Mouse (Mus musculus) kidney, adult 2 months (tissue): ENCODE measurements at regions not wholly inside any gene's neighbourhood (a gene's known extent, or its start where the extent isn't known, plus 50 kb on each side); places are given as distances from the start of the nearest gene placed in this dataset.

Source experiments
- DNase-seq: peaks from one replicate; pipeline ENCODE4 v3.0.0; 2021
- H3K27ac ChIP-seq: fragments of 200-500 bp; 2 replicates; pipeline ENCODE4 v1.5.1; 2012; ENCODE audit warnings: low read depth, low read length, control low read depth, inconsistent platforms; ENCODE audit not compliant: insufficient read depth
- H3K27me3 ChIP-seq: fragments of 200-500 bp; replicated peaks from 2 replicates; pipeline ENCODE4 v1.6.1; 2012; ENCODE audit warnings: mild to moderate bottlenecking, moderate library complexity, low read length, inconsistent platforms; ENCODE audit not compliant: control insufficient read depth, insufficient read depth
- H3K36me3 ChIP-seq: fragments of 200-500 bp; 2 replicates; pipeline ENCODE4 v1.6.1; 2012; ENCODE audit warnings: mild to moderate bottlenecking, moderate library complexity, low read length, inconsistent platforms; ENCODE audit not compliant: control insufficient read depth, insufficient read depth
- H3K4me1 ChIP-seq: fragments of 200-500 bp; 2 replicates; pipeline ENCODE4 v1.6.1; 2011; ENCODE audit warnings: low read length; ENCODE audit not compliant: control insufficient read depth, insufficient read depth
- H3K4me3 ChIP-seq: fragments of 200-500 bp; 2 replicates; pipeline ENCODE4 v1.5.1; 2011; ENCODE audit warnings: mild to moderate bottlenecking, low read depth, low read length, control low read depth; ENCODE audit not compliant: insufficient read depth
- CTCF ChIP-seq: fragments of 200-500 bp; conservative IDR thresholded peaks from 2 replicates; pipeline ENCODE4 v1.5.1; 2011; ENCODE audit warnings: low read depth, mild to moderate bottlenecking, control low read depth, low read length, moderate library complexity, mixed read lengths; ENCODE audit not compliant: insufficient read depth, insufficient read length
- POLR2A ChIP-seq: fragments of 200-500 bp; IDR thresholded peaks from one replicate; pipeline ENCODE4 v1.6.1; 2011; ENCODE audit warnings: low read depth, low read length, control low read depth
- WGBS: fragments of 180-500 bp; shearing (Covaris S2); methylation state at CpG from one replicate; pipeline ENCODE4 v1.1.7; 2018; 5-methylcytosine and 5-hydroxymethylcytosine counted together

GRCm38 (mm10) chr1:121153476-121153875 is 178.9 kb downstream of the Insig2 start:
- Histone ChIP-seq H3K4me3 (no peak overlapping the region), H3K27ac (no peak overlapping the region), H3K36me3 (no peaks in the 10 kb centered on the region), H3K27me3 (no peaks in the 10 kb centered on the region), H3K4me1 (no peaks in the 10 kb centered on the region)
- 71% methylated on average over 5 of the region's 5 CpGs for WGBS
- TF ChIP-seq CTCF: no peak
- TF ChIP-seq POLR2A: no peak
- no peak for DNase-seq

- H3K4me1 ChIP-seq: no peaks in the 10 kb centered on the region
- WGBS: 47% methylated on average over 8 of the region's 8 CpGs
- DNase-seq: no peak
- H3K27me3 ChIP-seq: no peaks in the 10 kb centered on the region
- TF ChIP-seq CTCF (no peak), POLR2A (no peak)
- H3K27ac ChIP-seq: no peak overlapping the region
- no peak overlapping the region for H3K4me3 ChIP-seq
- H3K36me3 ChIP-seq: no peaks in the 10 kb centered on the region
Observed at GRCm38 (mm10) chr1:121154616-121155015, 177.8 kb downstream of the Insig2 start.

DNA sequence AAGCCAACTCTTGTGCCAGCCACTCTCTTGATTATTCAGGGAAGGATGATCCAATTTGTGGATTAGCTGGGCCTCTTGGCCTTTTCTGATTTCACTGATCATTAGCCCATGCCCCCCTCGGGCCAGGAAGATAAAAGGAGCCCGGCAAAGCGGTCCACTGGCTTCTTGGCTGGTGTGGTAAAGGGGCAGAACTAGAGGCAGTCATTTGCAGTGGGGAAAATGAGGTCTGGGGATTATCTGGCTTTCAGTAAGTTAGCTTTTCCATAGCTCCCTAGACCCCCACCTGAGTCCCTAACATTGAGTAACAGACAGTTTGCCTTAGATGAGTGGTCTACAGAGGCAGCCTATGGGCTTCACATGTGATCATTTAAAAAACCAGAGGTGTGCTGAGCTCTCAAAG is 163.7 kb downstream of the Insig2 start:
- DNase-seq: no peak
- TF ChIP-seq CTCF (no peak), POLR2A (no peak)
- WGBS: 29% methylated on average over 3 of the region's 3 CpGs
- no peaks in the 10 kb centered on the region for H3K27me3 ChIP-seq
- H3K27ac ChIP-seq: no peak overlapping the region
- H3K4me1 ChIP-seq: no peaks in the 10 kb centered on the region
- H3K4me3 ChIP-seq: no peak overlapping the region
- no peaks in the 10 kb centered on the region for H3K36me3 ChIP-seq

DNA sequence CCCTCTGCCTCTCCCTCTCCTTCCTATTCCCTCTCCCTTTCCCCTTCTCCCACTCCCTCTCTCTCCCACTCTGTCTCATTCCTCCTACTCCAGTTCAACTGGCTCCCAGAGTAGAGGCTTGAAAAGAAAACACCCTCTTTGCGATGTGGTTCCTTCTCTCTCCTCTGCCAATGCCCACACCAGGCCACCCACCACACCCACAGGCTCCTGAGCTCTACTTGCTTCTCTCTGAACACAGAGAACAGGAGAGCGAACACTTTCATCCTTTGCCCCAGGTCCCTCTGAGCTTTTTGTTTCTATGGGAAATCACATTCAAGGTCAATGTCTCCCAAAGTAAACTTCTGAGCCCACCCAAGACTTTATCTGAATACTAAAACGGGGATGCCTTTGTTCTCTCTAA is 155.8 kb downstream of the Insig2 start:
- Histone ChIP-seq H3K27me3 (no peaks in the 10 kb centered on the region; the same call in none of the 2 replicates), H3K4me3 (no peak overlapping the region), H3K27ac (no peak overlapping the region), H3K4me1 (no peaks in the 10 kb centered on the region), H3K36me3 (no peaks in the 10 kb centered on the region)
- no peak for DNase-seq
- TF ChIP-seq CTCF (no peak), POLR2A (no peak)
- 27% methylated on average over 3 of the region's 3 CpGs for WGBS

DNA sequence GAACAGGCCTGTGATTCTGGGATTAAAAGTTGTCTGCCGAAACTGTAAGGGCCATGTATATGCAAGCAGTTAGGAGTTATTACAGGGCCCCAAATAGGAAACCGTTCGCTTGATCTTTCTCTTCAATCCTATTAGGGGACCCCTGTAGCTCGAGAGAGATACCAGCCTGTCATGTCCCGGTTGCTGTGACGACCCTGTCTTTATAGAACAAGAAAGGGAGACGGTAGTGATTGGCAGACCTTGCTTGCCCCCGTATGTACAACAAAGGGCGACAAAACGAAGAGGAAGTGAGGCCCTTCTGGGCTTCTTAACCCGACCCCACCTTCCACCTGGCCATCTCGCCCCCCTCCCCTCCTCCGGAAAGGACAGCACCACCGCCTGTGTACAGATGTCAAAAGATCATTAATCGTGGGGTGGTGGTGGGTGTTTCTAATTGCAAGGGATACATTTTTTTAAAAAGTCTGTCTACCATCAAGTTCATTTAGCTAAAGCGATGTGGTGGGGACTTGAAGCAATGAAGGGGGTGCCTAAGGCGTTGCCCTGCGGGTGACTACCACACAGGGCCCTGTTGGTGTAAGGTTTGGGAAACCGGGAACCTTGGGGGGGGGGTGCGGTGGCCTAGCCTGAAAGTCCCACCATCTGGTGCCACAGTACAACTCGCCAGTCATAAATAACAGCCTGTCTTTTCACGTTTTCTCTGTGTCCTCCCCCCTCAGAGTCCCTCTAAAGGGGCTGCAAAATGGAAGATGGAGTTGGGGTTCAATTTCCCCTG is 155.1 kb downstream of the Insig2 start:
- TF ChIP-seq CTCF: no peak
- TF ChIP-seq POLR2A: no peak
- Histone ChIP-seq H3K36me3 (no peaks in the 10 kb centered on the region), H3K27ac (no peak overlapping the region), H3K27me3 (no peaks in the 10 kb centered on the region; the same call in none of the 2 replicates), H3K4me3 (no peak overlapping the region), H3K4me1 (no peaks in the 10 kb centered on the region)
- 13% methylated on average over 22 of the region's 22 CpGs for WGBS
- DNase-seq: no peak

- no peak overlapping the region for H3K4me3 ChIP-seq
- TF ChIP-seq CTCF (no peak), POLR2A (no peak)
- no peak for DNase-seq
- 4% methylated on average over 31 of the region's 31 CpGs for WGBS
- H3K36me3 ChIP-seq: no peaks in the 10 kb centered on the region
- no peaks in the 10 kb centered on the region; the same call in none of the 2 replicates for H3K27me3 ChIP-seq
- no peaks in the 10 kb centered on the region for H3K4me1 ChIP-seq
- H3K27ac ChIP-seq: no peak overlapping the region
Observed at GRCm38 (mm10) chr1:121177908-121178311, 154.5 kb downstream of the Insig2 start.

- 5% methylated on average over 17 of the region's 17 CpGs for WGBS
- Histone ChIP-seq H3K27me3 (no peaks in the 10 kb centered on the region; the same call in none of the 2 replicates), H3K4me3 (no peak overlapping the region), H3K4me1 (no peaks in the 10 kb centered on the region), H3K27ac (no peak overlapping the region), H3K36me3 (no peaks in the 10 kb centered on the region)
- no peak for TF ChIP-seq POLR2A
- TF ChIP-seq CTCF: no peak
- DNase-seq: no peak
Observed at GRCm38 (mm10) chr1:121178611-121179245, 153.7 kb downstream of the Insig2 start.
